ENCODE assay signal across 19 mouse cellular contexts in genomic region chr3:84172406-84172805, GRCm38 (mm10). TPM values are rescaled to one million over a fixed set of nuclear protein-coding genes. Genes with fewer than 3 reads are reported as not detected.
A peak's percentile ranks its signal among the peaks of the same experiment; 100 is the strongest.
DNase-seq lines count a peak whose midpoint lies in the region; ATAC-seq and TF ChIP-seq lines count a peak whose summit lies in the region.
"Had no signal": no experiment of that assay in that cellular context is flagged by ENCODE, and none has a peak within 500 bp of the region (broad histone marks: within the 10 kb centered on the region; RNA-seq: fewer than 3 reads in every experiment).

No protein-coding gene starts in this region.

- peaks cover 8% of the 10 kb centered on the region; the same call in 1 of the 2 replicates for H3K36me3 ChIP-seq in ES-Bruce4 (ENCODE audit: control insufficient read depth, insufficient read depth, low read length, poor library complexity, severe bottlenecking)
- no peaks in the 10 kb centered on the region for H3K36me3 ChIP-seq in liver, embryonic 13.5 days
- H3K36me3 ChIP-seq: G1E; heart, embryonic 15.5 days; liver, embryonic 15.5 days had no signal

- no peak for ATAC-seq in liver, embryonic 13.5 days (ENCODE audit: low read depth)
- no peak for ATAC-seq in CD4-positive, CD25-positive, alpha-beta regulatory T cell, adult 4 months

- 27% methylated on average over 11 of the region's 11 CpGs for WGBS in liver, embryonic 13.5 days (ENCODE audit: insufficient replicate concordance)

- no peak overlapping the region for H3K9ac ChIP-seq in ES-Bruce4 (ENCODE audit: low read depth, poor library complexity, severe bottlenecking)
- H3K9ac ChIP-seq in liver, embryonic 13.5 days: no peak overlapping the region
- H3K9ac ChIP-seq: embryonic facial prominence, embryonic 13.5 days; heart, embryonic 15.5 days; liver, embryonic 15.5 days had no signal

- DNase-seq in left cerebral cortex, postnatal 4 days: peak; percentile 25
- no peak for DNase-seq in left cerebral cortex, adult 8-10 months (ENCODE audit: low spot score in 2 of 2)
- peak; percentile 46 for DNase-seq in R1 (ENCODE audit: low read depth, low spot score)
- peak; percentile 15 for DNase-seq in liver, embryonic 13.5 days
- no peak for DNase-seq in embryo, embryonic 9.5 days (ENCODE audit: extremely low spot score)
- DNase-seq: cerebellum, postnatal 36 days; lung, postnatal 36 days; thymus, adult 18-20 months had no signal

- no peak overlapping the region for H3K27ac ChIP-seq in ES-Bruce4 (ENCODE audit: insufficient read depth, low read length)
- H3K27ac ChIP-seq in liver, embryonic 13.5 days: no peak overlapping the region
- H3K27ac ChIP-seq: embryonic facial prominence, embryonic 13.5 days; heart, embryonic 15.5 days; kidney, postnatal 0 days; liver, embryonic 15.5 days had no signal

- no peak overlapping the region for H3K4me2 ChIP-seq in liver, embryonic 13.5 days
- H3K4me2 ChIP-seq: embryonic facial prominence, embryonic 13.5 days; heart, embryonic 15.5 days; liver, embryonic 15.5 days had no signal

- H3K27me3 ChIP-seq in ES-Bruce4 (ENCODE audit: control insufficient read depth, insufficient read depth, low read length, poor library complexity, severe bottlenecking): no peaks in the 10 kb centered on the region
- H3K27me3 ChIP-seq in liver, embryonic 13.5 days: no peaks in the 10 kb centered on the region
- H3K27me3 ChIP-seq: embryonic facial prominence, embryonic 13.5 days; heart, embryonic 15.5 days; liver, embryonic 15.5 days had no signal

- TF ChIP-seq CTCF in ES-Bruce4 (IDR thresholded peaks at IDR 0.05; ENCODE audit: low read depth, low read length): no peak

- H3K9me3 ChIP-seq in ES-Bruce4 (replicated peaks; ENCODE audit: control insufficient read depth, insufficient read depth, low read length, poor library complexity, severe bottlenecking): no peaks in the 10 kb centered on the region
- no peaks in the 10 kb centered on the region for H3K9me3 ChIP-seq in liver, embryonic 13.5 days (replicated peaks)
- H3K9me3 ChIP-seq: embryonic facial prominence, embryonic 13.5 days; G1E; heart, embryonic 15.5 days; liver, embryonic 15.5 days had no signal

- H3K4me1 ChIP-seq in ES-Bruce4 (ENCODE audit: control insufficient read depth, insufficient read depth, low read length): no peaks in the 10 kb centered on the region
- no peaks in the 10 kb centered on the region for H3K4me1 ChIP-seq in liver, embryonic 13.5 days (replicated peaks)
- H3K4me1 ChIP-seq: embryonic facial prominence, embryonic 13.5 days; heart, embryonic 15.5 days; liver, embryonic 15.5 days had no signal

- peak overlapping the region; percentile 52 for H3K4me3 ChIP-seq in ES-Bruce4 (ENCODE audit: low read depth, low read length)
- no peak overlapping the region for H3K4me3 ChIP-seq in liver, embryonic 13.5 days (replicated peaks)
- H3K4me3 ChIP-seq: embryonic facial prominence, embryonic 13.5 days; heart, embryonic 15.5 days; liver, embryonic 15.5 days had no signal

- no peak for TF ChIP-seq POLR2A in ES-Bruce4 (IDR thresholded peaks at IDR 0.05; ENCODE audit: insufficient read depth, low read length)

- TF ChIP-seq EP300 in ES-Bruce4 (IDR thresholded peaks at IDR 0.05; ENCODE audit: insufficient read depth, low read depth, low read length): no peak

- intact Hi-C loops in left cerebral cortex, postnatal 4 days (cut with DNase I): no loop called here

RNA-seq across cellular contexts. Expression of gene Gm6525, which starts 1.5 kb away (rescaled TPM):
- not detected for total RNA-seq in left cerebral cortex, postnatal 4 days (2021)
- not detected for total RNA-seq in left cerebral cortex, adult 8-10 months (2022)
- polyA plus RNA-seq in ES-Bruce4 (2011; ENCODE audit: insufficient read depth, insufficient read length, low read depth, missing spikeins): 0.93 TPM in 1 of 2 replicates, not detected in the other
- 0.17 TPM in 1 of 2 replicates, not detected in the other for polyA plus RNA-seq in liver, embryonic 13.5 days (2015; fragmentation: Nextera tagmentation; extraction: Ambion mirVana)
- polyA plus RNA-seq in CD4-positive, CD25-positive, alpha-beta regulatory T cell, adult 4 months (2017; shearing (Covaris generic)): 1 to 10 TPM in 1 of 2 experiments, under 1 TPM in 1; 0.35 to 1.1 TPM
- total RNA-seq: adrenal gland, postnatal 4 days; left cerebral cortex, postnatal 25 days; monocyte, adult 5-6 weeks had no signal
- polyA plus RNA-seq: G1E; gonadal fat pad, adult 2 months had no signal

RNA-seq across cellular contexts. Expression of gene Mnd1, which starts 16.8 kb away (rescaled TPM):
- 1 to 10 TPM; 2.7 to 2.9 TPM for total RNA-seq in left cerebral cortex, postnatal 4 days (2021)
- total RNA-seq in left cerebral cortex, adult 8-10 months (2022): 1 to 10 TPM in 3 of 4 experiments, under 1 TPM in 1; 0.66 to 2.3 (median 1.4) TPM
- 43.8 and 50.7 TPM in 2 replicates for polyA plus RNA-seq in ES-Bruce4 (2011; ENCODE audit: insufficient read depth, insufficient read length, low read depth, missing spikeins)
- polyA plus RNA-seq in liver, embryonic 13.5 days (2015; fragmentation: Nextera tagmentation; extraction: Ambion mirVana): 8.7 and 11.7 TPM in 2 replicates
- polyA plus RNA-seq in CD4-positive, CD25-positive, alpha-beta regulatory T cell, adult 4 months (2017; shearing (Covaris generic)): 1 to 10 TPM in 1 of 2 experiments, not detected in 1; 2.9 TPM

Comparison
In these comparisons a context has a peak if more than half of its experiments do, and no peak if none do; other contexts are left out.
1. DNase-seq: peak in left cerebral cortex, postnatal 4 days (single experiment), R1 (single experiment) and liver, embryonic 13.5 days (single experiment); none in left cerebral cortex, adult 8-10 months (0 of 2) and embryo, embryonic 9.5 days (single experiment).